Mouse (Mus musculus): Measurements from ENCODE around the gene Rreb1.

The Rreb1 gene

GRCm38 (mm10) chr13:37883008-37883407 is 104.8 kb downstream of the Rreb1 start:
- no peaks in the 10 kb centered on the region for H3K27me3 ChIP-seq (ENCODE audit: insufficient read depth, low read length)
- peaks cover 22% of the 10 kb centered on the region for H3K36me3 ChIP-seq (ENCODE audit: insufficient read depth, low read length)

GRCm38 (mm10) chr13:37885392-37885791 is 107.2 kb downstream of the Rreb1 start:
- peaks cover 40% of the 10 kb centered on the region for H3K36me3 ChIP-seq (ENCODE audit: insufficient read depth, low read length)
- H3K4me3 ChIP-seq (replicated peaks; ENCODE audit: low read length) = no peak overlapping the region
- H3K27me3 ChIP-seq (ENCODE audit: insufficient read depth, low read length) = no peaks in the 10 kb centered on the region
- TF ChIP-seq CTCF (conservative IDR thresholded peaks at IDR 0.05; ENCODE audit: low read length) = no peak
- TF ChIP-seq POU5F1 (IDR thresholded peaks at IDR 0.05; ENCODE audit: borderline replicate concordance, low read length) = no peak
- TF ChIP-seq NANOG (IDR thresholded peaks at IDR 0.05; ENCODE audit: borderline replicate concordance, low read length) = no peak
- H3K9me3 ChIP-seq (ENCODE audit: low read length) = no peaks in the 10 kb centered on the region
- peaks cover 19% of the 10 kb centered on the region for H3K4me1 ChIP-seq (replicated peaks; ENCODE audit: low read depth, low read length)

More at GRCm38 (mm10) chr13:37883008-37883407, 104.8 kb downstream of the Rreb1 start:
- no peak for TF ChIP-seq CTCF (conservative IDR thresholded peaks at IDR 0.05; ENCODE audit: low read length)
- no peak for TF ChIP-seq POU5F1 (IDR thresholded peaks at IDR 0.05; ENCODE audit: borderline replicate concordance, low read length)
- TF ChIP-seq NANOG (IDR thresholded peaks at IDR 0.05; ENCODE audit: borderline replicate concordance, low read length) = no peak
- no peak overlapping the region for H3K4me3 ChIP-seq (replicated peaks; ENCODE audit: low read length)
- peaks cover 39% of the 10 kb centered on the region for H3K4me1 ChIP-seq (replicated peaks; ENCODE audit: low read depth, low read length)
- no peaks in the 10 kb centered on the region for H3K9me3 ChIP-seq (ENCODE audit: low read length)

GRCm38 (mm10) chr13:37886024-37886423 is 107.8 kb downstream of the Rreb1 start:
- H3K36me3 ChIP-seq (ENCODE audit: insufficient read depth, low read length) = peaks cover 44% of the 10 kb centered on the region
- no peak overlapping the region for H3K4me3 ChIP-seq (replicated peaks; ENCODE audit: low read length)
- no peaks in the 10 kb centered on the region for H3K27me3 ChIP-seq (ENCODE audit: insufficient read depth, low read length)
- no peaks in the 10 kb centered on the region for H3K9me3 ChIP-seq (ENCODE audit: low read length)
- peaks cover 15% of the 10 kb centered on the region for H3K4me1 ChIP-seq (replicated peaks; ENCODE audit: low read depth, low read length)
- TF ChIP-seq NANOG (IDR thresholded peaks at IDR 0.05; ENCODE audit: borderline replicate concordance, low read length) = no peak

GRCm38 (mm10) chr13:37894756-37895155 is 116.6 kb downstream of the Rreb1 start:
- TF ChIP-seq NANOG (IDR thresholded peaks at IDR 0.05; ENCODE audit: borderline replicate concordance, low read length) = no peak
- TF ChIP-seq CTCF (conservative IDR thresholded peaks at IDR 0.05; ENCODE audit: low read length) = no peak
- TF ChIP-seq POU5F1 (IDR thresholded peaks at IDR 0.05; ENCODE audit: borderline replicate concordance, low read length) = no peak
- Histone ChIP-seq H3K4me1 (replicated peaks; ENCODE audit: low read depth, low read length) (peaks cover 3% of the 10 kb centered on the region; the same call in 1 of the 2 replicates), H3K27me3 (ENCODE audit: insufficient read depth, low read length) (no peaks in the 10 kb centered on the region), H3K36me3 (ENCODE audit: insufficient read depth, low read length) (peaks cover 85% of the 10 kb centered on the region), H3K4me3 (replicated peaks; ENCODE audit: low read length) (no peak overlapping the region), H3K9me3 (ENCODE audit: low read length) (no peaks in the 10 kb centered on the region)

GRCm38 (mm10) chr13:37895564-37896254 is 117.5 kb downstream of the Rreb1 start:
- Histone ChIP-seq H3K9me3 (ENCODE audit: low read length) (no peaks in the 10 kb centered on the region), H3K36me3 (ENCODE audit: insufficient read depth, low read length) (peaks cover 86% of the 10 kb centered on the region), H3K27me3 (ENCODE audit: insufficient read depth, low read length) (no peaks in the 10 kb centered on the region), H3K4me3 (replicated peaks; ENCODE audit: low read length) (no peak overlapping the region), H3K4me1 (replicated peaks; ENCODE audit: low read depth, low read length) (peaks cover 3% of the 10 kb centered on the region; the same call in 1 of the 2 replicates)
- TF ChIP-seq CTCF (conservative IDR thresholded peaks at IDR 0.05; ENCODE audit: low read length) (no peak), POU5F1 (IDR thresholded peaks at IDR 0.05; ENCODE audit: borderline replicate concordance, low read length) (no peak), NANOG (IDR thresholded peaks at IDR 0.05; ENCODE audit: borderline replicate concordance, low read length) (no peak)

- Histone ChIP-seq H3K9me3 (ENCODE audit: low read length) (no peaks in the 10 kb centered on the region), H3K27me3 (ENCODE audit: insufficient read depth, low read length) (no peaks in the 10 kb centered on the region), H3K4me3 (replicated peaks; ENCODE audit: low read length) (no peak overlapping the region), H3K36me3 (ENCODE audit: insufficient read depth, low read length) (peaks cover 87% of the 10 kb centered on the region), H3K4me1 (replicated peaks; ENCODE audit: low read depth, low read length) (peaks cover 3% of the 10 kb centered on the region; the same call in 1 of the 2 replicates)
- TF ChIP-seq CTCF (conservative IDR thresholded peaks at IDR 0.05; ENCODE audit: low read length) (no peak), POU5F1 (IDR thresholded peaks at IDR 0.05; ENCODE audit: borderline replicate concordance, low read length) (no peak), NANOG (IDR thresholded peaks at IDR 0.05; ENCODE audit: borderline replicate concordance, low read length) (no peak)
Observed at GRCm38 (mm10) chr13:37896423-37896822, 118.2 kb downstream of the Rreb1 start.

GRCm38 (mm10) chr13:37898772-37899171 is 120.6 kb downstream of the Rreb1 start:
- no peak for TF ChIP-seq POU5F1 (IDR thresholded peaks at IDR 0.05; ENCODE audit: borderline replicate concordance, low read length)
- no peak for TF ChIP-seq NANOG (IDR thresholded peaks at IDR 0.05; ENCODE audit: borderline replicate concordance, low read length)
- no peak for TF ChIP-seq CTCF (conservative IDR thresholded peaks at IDR 0.05; ENCODE audit: low read length)
- Histone ChIP-seq H3K27me3 (ENCODE audit: insufficient read depth, low read length) (no peaks in the 10 kb centered on the region), H3K4me1 (replicated peaks; ENCODE audit: low read depth, low read length) (no peaks in the 10 kb centered on the region), H3K9me3 (ENCODE audit: low read length) (no peaks in the 10 kb centered on the region), H3K4me3 (replicated peaks; ENCODE audit: low read length) (no peak overlapping the region), H3K36me3 (ENCODE audit: insufficient read depth, low read length) (peaks cover 91% of the 10 kb centered on the region)

GRCm38 (mm10) chr13:37903036-37903435 is 124.8 kb downstream of the Rreb1 start:
- H3K9me3 ChIP-seq (ENCODE audit: low read length) = no peaks in the 10 kb centered on the region
- TF ChIP-seq POU5F1 (IDR thresholded peaks at IDR 0.05; ENCODE audit: borderline replicate concordance, low read length) (no peak), CTCF (conservative IDR thresholded peaks at IDR 0.05; ENCODE audit: low read length) (no peak), NANOG (IDR thresholded peaks at IDR 0.05; ENCODE audit: borderline replicate concordance, low read length) (no peak)
- no peaks in the 10 kb centered on the region for H3K27me3 ChIP-seq (ENCODE audit: insufficient read depth, low read length)
- peaks cover 78% of the 10 kb centered on the region for H3K36me3 ChIP-seq (ENCODE audit: insufficient read depth, low read length)
- no peaks in the 10 kb centered on the region for H3K4me1 ChIP-seq (replicated peaks; ENCODE audit: low read depth, low read length)
- no peak overlapping the region for H3K4me3 ChIP-seq (replicated peaks; ENCODE audit: low read length)

- H3K4me3 ChIP-seq (replicated peaks; ENCODE audit: low read length) = no peak overlapping the region
- H3K4me1 ChIP-seq (replicated peaks; ENCODE audit: low read depth, low read length) = no peaks in the 10 kb centered on the region
- peaks cover 78% of the 10 kb centered on the region for H3K36me3 ChIP-seq (ENCODE audit: insufficient read depth, low read length)
- H3K9me3 ChIP-seq (ENCODE audit: low read length) = no peaks in the 10 kb centered on the region
- TF ChIP-seq POU5F1 (IDR thresholded peaks at IDR 0.05; ENCODE audit: borderline replicate concordance, low read length) (no peak), CTCF (conservative IDR thresholded peaks at IDR 0.05; ENCODE audit: low read length) (no peak), NANOG (IDR thresholded peaks at IDR 0.05; ENCODE audit: borderline replicate concordance, low read length) (no peak)
- no peaks in the 10 kb centered on the region for H3K27me3 ChIP-seq (ENCODE audit: insufficient read depth, low read length)
Observed at GRCm38 (mm10) chr13:37903476-37903875, 125.3 kb downstream of the Rreb1 start.

Data from E14TG2a.4 (cell line).